Mouse (Mus musculus) right cerebral cortex, adult 18-20 months (tissue): ENCODE measurements around the gene Eif5b.
"Not testable (repeated sequence)": the region's sequence is repeated elsewhere in the genome, so short reads cannot be mapped to it uniquely, and the experiment has no call there.

ENCODE experiments used
- DNase-seq: peaks from one replicate; pipeline ENCODE4 v3.0.0; 2022; ENCODE audit warnings: mixed read lengths

Eif5b gene

GRCm38 (mm10) chr1:38006741-38007140 lies 8.9 kb downstream of the Eif5b start:
- DNase-seq = no peak

GRCm38 (mm10) chr1:38011647-38012046 lies 13.8 kb downstream of the Eif5b start:
- DNase-seq = no peak

GRCm38 (mm10) chr1:38012104-38012503 lies 14.3 kb downstream of the Eif5b start:
- no peak for DNase-seq

GRCm38 (mm10) chr1:38012509-38012908 lies 14.7 kb downstream of the Eif5b start:
- DNase-seq = no peak

- no peak for DNase-seq
These were observed 16.9 kb downstream of the Eif5b start for GRCm38 (mm10) chr1:38014551-38015203.

GRCm38 (mm10) chr1:38027301-38027700 lies 29.5 kb downstream of the Eif5b start:
- no peak for DNase-seq

GRCm38 (mm10) chr1:38031391-38031790 lies 33.6 kb downstream of the Eif5b start:
- no peak for DNase-seq

- no peak for DNase-seq
These were observed 37.7 kb downstream of the Eif5b start for GRCm38 (mm10) chr1:38035521-38035920.

GRCm38 (mm10) chr1:38037375-38037774 lies 39.6 kb downstream of the Eif5b start:
- no peak for DNase-seq

- DNase-seq = no peak
These were observed 41.1 kb downstream of the Eif5b start for GRCm38 (mm10) chr1:38038898-38039297.

- no peak for DNase-seq
These were observed 50.3 kb downstream of the Eif5b start for GRCm38 (mm10) chr1:38048121-38048520.

- DNase-seq = no peak
These were observed 51.8 kb downstream of the Eif5b start for GRCm38 (mm10) chr1:38049562-38049961.

GRCm38 (mm10) chr1:38055176-38055575 lies 57.4 kb downstream of the Eif5b start:
- DNase-seq = no peak

- DNase-seq = no peak
These were observed 60.6 kb downstream of the Eif5b start for GRCm38 (mm10) chr1:38058417-38058816.

GRCm38 (mm10) chr1:38062156-38062555 lies 64.3 kb downstream of the Eif5b start:
- not testable (repeated sequence) for DNase-seq

GRCm38 (mm10) chr1:38067276-38067675 lies 69.5 kb downstream of the Eif5b start:
- DNase-seq = no peak

GRCm38 (mm10) chr1:38071326-38071725 lies 73.5 kb downstream of the Eif5b start:
- DNase-seq = peak; percentile 58

GRCm38 (mm10) chr1:38081316-38081715 lies 83.5 kb downstream of the Eif5b start:
- no peak for DNase-seq

- no peak for DNase-seq
These were observed 105.4 kb downstream of the Eif5b start for GRCm38 (mm10) chr1:38103214-38103613.

- DNase-seq = no peak
These were observed 106.0 kb downstream of the Eif5b start for GRCm38 (mm10) chr1:38103813-38104212.
